Mouse (Mus musculus): ENCODE measurements around the gene Ssh2.
"Not testable (repeated sequence)": the region's sequence is repeated elsewhere in the genome, so short reads cannot be mapped to it uniquely, and the experiment has no call there.

Gene Ssh2

GRCm38 (mm10) chr11:77231514-77231913 lies 15.4 kb downstream of the Ssh2 start:
- no peak for DNase-seq (ENCODE audit: low spot score)

- no peak for DNase-seq (ENCODE audit: low spot score)
These were observed 19.2 kb downstream of the Ssh2 start for GRCm38 (mm10) chr11:77235267-77235666.

- DNase-seq (ENCODE audit: low spot score), result no peak
These were observed 23.7 kb downstream of the Ssh2 start for GRCm38 (mm10) chr11:77239658-77240345.

- no peak for DNase-seq (ENCODE audit: low spot score)
These were observed 24.6 kb downstream of the Ssh2 start for GRCm38 (mm10) chr11:77240466-77241246.

GRCm38 (mm10) chr11:77242912-77243311 lies 26.8 kb downstream of the Ssh2 start:
- DNase-seq (ENCODE audit: low spot score), result peak; percentile 48

GRCm38 (mm10) chr11:77252826-77253225 lies 36.7 kb downstream of the Ssh2 start:
- no peak for DNase-seq (ENCODE audit: low spot score)

GRCm38 (mm10) chr11:77259441-77259840 lies 43.4 kb downstream of the Ssh2 start:
- peak; percentile 10 for DNase-seq (ENCODE audit: low spot score)

- DNase-seq (ENCODE audit: low spot score), result no peak
These were observed 51.3 kb downstream of the Ssh2 start for GRCm38 (mm10) chr11:77267401-77267800.

- DNase-seq (ENCODE audit: low spot score), result no peak
These were observed 59.9 kb downstream of the Ssh2 start for GRCm38 (mm10) chr11:77276000-77276399.

DNA sequence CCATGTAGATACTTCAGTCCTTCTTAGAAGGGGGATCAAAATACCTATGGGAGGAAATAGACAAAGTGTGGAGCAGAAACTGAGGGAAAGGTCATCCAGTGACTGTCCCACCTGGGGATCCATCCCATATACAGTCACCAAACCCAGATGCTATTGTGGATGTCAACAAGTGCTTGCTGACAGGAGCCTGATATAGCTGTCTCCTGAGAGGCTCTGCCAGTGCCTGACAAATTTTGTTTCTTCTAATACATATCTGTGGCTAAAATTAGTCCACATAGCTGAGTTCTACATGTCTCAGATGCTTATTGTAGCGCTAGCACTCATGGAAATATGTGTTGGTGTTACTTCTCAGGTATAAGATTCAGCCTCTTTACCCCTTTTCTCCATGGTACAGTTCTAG lies 62.5 kb downstream of the Ssh2 start:
- not testable (repeated sequence) for DNase-seq (ENCODE audit: low spot score)

DNA sequence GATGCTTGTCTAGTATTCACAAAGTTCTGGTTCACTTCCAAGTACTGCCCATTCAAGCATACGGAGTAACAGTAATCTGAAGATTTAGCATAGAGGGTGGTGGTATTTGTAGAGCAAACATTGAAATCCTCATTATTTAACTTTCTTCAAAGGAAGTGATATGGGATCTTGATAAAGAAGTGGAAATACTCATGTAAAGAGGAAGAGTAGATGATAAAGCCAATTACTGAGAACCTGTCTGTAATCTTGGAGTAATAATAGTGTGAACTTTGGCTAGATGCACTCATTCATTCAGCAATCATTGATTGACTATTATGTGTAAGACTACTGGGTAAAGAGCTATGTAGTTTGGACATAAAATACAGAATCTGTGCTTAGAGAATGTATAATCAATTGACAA lies 64.1 kb downstream of the Ssh2 start:
- DNase-seq (ENCODE audit: low spot score), result no peak

GRCm38 (mm10) chr11:77291447-77291846 lies 75.4 kb downstream of the Ssh2 start:
- DNase-seq (ENCODE audit: low spot score), result no peak

- not testable (repeated sequence) for DNase-seq (ENCODE audit: low spot score)
These were observed 77.6 kb downstream of the Ssh2 start for GRCm38 (mm10) chr11:77293673-77294072.

- peak; percentile 13 for DNase-seq (ENCODE audit: low spot score)
These were observed 81.2 kb downstream of the Ssh2 start for GRCm38 (mm10) chr11:77297246-77297645.

GRCm38 (mm10) chr11:77307205-77307604 lies 91.1 kb downstream of the Ssh2 start:
- DNase-seq (ENCODE audit: low spot score), result no peak

DNA sequence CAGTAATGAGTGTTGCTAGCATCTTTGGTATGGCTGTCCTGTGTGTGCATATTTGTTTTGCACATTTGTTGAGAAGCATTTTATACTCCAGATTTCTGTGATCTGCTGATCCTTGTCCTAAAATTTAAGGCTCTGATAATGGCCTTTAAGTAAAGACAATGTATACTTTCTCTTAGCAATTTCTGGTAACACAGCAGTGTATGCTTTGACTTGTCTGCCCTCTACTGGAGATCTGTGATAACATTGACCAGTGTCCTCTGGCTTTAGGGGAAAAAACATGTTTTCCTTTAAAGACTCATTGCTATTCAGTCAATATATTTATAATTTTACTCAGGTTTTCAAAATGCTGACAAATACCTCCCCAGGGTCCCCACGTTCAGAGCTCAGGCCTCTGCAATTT lies 92.4 kb downstream of the Ssh2 start:
- peak; percentile 77 for DNase-seq (ENCODE audit: low spot score)

DNA sequence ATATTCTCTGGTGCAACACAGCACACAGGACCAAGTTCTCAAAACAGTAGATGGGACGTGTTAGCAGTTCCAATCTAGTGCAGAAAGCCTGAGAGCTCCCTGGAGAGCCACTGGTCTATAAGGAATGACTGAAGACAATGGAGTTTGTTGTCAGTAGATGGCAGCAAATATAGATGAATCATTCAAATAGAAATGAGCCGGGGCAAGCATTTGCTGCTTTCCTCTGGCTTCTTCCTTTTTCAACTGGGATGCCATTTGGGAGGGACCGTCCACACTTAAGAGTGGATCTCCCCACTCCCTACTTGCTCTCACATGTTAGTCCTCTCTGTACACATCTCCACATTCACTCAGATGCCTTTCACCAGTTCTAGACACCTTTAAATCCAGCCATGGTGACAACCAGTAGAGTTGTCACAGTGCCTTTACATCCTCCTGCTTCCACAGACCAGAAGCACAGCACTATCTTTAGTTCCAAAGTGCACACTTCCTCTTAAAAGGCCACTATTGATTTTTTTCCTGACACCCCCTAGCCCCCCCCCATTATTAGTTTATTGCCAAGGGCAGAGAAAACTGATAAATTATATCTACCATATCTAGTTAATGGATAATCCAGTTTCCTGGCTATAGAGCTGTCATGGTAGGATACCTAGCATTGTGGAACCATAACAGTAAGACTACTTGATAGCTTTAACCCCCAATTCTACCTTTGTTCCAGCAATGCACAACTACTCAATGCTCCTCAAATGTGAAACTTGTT lies 101.8 kb downstream of the Ssh2 start:
- DNase-seq (ENCODE audit: low spot score), result peak; percentile 32

DNA sequence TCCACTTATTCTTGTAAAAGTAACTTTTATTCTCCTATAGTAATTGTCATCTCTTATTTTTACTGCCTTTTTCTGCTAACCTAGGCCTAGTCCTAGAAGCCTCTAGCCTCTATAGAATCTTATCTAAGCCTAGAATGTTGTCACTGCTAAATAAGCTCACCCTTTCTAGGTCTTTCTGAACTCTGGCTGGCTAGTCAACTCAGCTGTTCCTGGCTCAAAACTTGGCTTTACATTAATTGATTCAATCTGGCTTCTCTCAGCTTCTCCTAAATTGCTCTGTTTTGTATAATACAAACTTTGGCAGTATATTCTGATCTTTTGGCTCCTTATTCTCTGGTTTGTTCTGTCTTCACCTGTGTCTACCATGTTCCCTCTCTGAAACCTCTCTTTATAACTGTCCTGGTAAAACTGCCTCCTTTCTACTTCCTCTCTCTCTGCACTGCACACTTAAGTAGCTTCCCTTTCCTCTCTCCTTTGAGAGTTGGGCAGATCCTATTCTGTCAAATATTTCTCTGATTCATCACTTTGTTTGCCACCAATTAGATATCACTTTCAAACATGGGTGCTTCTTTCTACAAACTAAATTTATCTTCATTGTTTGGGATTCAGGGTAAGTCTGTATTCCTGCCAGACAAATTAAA lies 102.5 kb downstream of the Ssh2 start:
- DNase-seq (ENCODE audit: low spot score), result no peak

DNA sequence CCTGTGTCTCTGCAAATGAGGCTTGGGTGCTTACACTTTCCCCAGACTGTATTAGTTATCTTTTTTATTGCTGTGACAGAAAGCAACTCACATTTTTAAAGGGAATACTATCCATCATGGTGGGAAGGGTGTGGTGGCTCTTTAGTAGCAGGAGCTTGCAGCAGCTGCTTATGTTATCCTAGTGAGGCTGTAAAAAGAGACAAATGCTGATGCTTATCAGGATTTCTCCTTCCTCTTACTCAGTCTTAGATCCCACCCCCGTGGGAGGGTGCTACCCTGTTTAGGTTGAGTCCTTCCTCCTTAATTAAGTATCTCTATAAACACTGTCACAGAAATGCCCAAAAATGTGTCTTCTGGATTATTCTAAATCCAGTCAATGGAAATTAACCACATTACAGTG lies 105.1 kb downstream of the Ssh2 start:
- DNase-seq (ENCODE audit: low spot score), result no peak

- no peak for DNase-seq (ENCODE audit: low spot score)
These were observed 114.4 kb downstream of the Ssh2 start for GRCm38 (mm10) chr11:77330529-77330928.

DNA sequence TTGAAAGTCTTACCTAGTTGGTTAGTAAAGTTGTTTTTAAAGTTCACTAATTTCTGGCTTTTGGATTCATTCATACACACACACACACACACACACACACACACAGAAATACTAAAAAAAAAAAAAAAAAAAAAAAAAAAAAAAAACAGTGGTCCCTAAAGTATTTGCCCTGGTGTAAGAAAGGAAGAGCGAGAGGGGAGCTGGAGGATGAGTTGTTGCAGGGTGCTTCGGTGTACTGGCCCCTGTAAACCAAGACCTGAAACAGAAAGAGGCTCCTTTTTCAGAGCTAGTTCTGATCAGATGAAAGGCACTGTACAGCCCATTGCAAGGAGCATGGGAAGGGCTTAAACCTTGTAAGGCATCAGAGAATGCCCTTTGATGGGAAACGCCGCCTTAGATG lies 131.2 kb downstream of the Ssh2 start:
- DNase-seq (ENCODE audit: low spot score), result no peak

DNA sequence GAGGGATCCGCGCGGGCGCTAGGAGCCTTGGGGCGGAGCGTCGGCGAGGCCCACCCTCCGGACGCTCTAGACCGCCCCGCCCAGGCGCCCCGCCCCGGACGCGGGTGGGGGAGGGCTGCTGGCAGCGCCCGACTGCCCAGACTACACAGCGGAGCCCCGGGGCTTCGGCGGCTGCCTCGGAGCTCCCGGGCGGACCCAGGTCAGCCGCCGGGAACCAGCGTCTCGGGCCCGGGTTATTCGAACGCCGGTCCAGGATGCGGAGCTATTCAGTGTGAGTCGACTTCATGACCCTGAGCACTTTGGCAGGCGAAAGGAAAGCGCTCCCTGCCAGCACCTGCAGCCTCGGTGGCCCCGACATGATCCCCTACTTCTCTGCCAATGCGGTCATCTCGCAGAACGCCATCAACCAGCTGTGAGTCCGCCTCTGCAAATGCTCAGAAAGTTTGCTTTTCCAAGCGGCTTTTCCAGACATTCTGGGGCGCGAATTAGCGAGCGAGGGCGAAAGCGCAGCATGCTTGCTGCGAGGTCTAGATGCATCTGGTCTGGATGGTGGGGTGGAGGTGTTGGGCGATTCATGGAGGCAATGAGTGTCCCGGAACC lies 132.2 kb downstream of the Ssh2 start:
- peak; percentile 90 for DNase-seq (ENCODE audit: low spot score)
